Mouse (Mus musculus): Measurements from ENCODE around the gene Tex2. TPM values are rescaled to one million over a fixed set of nuclear protein-coding genes. Genes with fewer than 3 reads are reported as not detected.
"Not testable (repeated sequence)": the region's sequence is repeated elsewhere in the genome, so short reads cannot be mapped to it uniquely, and the experiment has no call there.

Tex2 gene
- total RNA-seq, 2 experiments from 2014 or later = 116 to 121 TPM

DNA sequence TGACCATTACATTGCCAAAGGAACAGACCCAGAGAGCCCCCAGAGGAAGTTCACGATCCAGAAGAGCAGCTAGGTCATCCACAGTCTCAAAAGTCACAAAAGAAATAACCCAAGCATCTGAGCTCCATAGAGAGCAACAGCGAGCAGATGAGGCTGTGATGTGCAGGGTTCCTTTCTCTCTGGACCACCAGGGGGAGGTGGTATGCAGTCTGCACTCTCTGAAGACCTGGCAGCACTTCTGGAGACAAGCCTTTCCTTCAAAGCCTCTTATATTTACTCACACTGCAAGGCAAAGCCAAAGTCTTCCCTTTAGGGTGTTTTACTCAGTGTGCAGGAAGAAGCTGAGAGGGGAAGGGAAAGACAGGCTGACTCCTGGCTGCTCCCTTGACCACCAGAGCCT, 100.1 kb downstream of the Tex2 start:
- peak; percentile 56 to 65 for DNase-seq (ENCODE audit: low spot score in 2 of 2)

- DNase-seq (ENCODE audit: low spot score in 2 of 2) = no peak
Observed at GRCm38 (mm10) chr11:106512006-106512390, 101.2 kb downstream of the Tex2 start.

DNA sequence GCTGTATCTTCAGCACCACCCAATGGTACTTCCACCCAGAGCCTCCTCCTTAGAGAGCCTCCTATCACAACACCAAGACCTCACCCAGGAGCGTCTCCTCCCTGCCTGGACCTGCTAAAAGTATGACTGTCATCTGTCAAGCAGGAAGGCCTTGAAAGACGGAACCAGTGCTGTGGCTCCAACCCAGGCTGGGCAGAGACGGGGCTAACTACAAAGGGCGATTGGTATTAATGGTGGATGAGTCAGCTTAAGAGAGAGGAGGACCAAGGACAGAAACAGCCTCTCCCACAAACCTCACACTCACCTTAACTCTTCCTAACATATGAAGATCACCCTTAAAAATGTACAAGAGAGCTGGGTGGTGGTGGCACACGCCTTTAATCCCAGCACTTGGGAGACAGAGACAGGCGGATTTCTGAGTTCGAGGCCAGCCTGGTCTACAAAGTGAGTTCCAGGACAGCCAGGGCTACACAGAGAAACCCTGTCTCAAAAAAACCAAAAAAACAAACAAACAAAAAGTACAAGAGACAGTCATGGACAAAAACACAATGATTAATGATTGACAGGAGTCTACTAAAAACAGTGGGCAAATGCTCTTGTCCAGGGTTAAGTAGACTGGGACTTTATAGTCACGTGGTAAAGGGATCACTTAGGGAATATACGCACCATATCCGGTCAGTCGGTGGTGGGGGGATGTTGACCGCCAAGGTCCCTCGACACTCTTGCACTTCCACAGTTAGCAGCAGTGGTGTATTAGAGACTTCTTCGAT, 101.8 kb downstream of the Tex2 start:
- DNase-seq (ENCODE audit: low spot score in 2 of 2) = no peak

GRCm38 (mm10) chr11:106507638-106508037, 105.6 kb downstream of the Tex2 start:
- DNase-seq (ENCODE audit: low spot score in 2 of 2) = no peak

DNA sequence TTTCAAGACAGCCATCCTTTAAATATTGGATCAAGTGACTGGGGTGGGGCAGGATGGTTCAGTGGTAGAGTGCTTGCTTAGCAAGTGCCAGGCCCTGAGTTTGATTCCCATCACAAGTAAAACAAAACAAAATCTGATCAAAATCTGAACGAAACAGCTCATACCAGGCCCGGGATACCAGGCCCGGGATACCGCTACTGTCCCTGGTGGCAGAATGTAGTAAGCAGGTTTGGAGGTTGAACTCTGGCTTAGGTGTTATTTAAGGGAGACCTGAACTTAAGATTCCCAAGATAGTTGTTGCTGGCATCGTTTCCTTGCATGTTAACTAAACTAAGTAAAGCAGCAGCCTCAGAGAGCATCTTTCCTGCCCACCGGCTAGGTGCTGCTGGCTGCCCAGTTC, 107.0 kb downstream of the Tex2 start:
- DNase-seq (ENCODE audit: low spot score in 2 of 2) = no peak

DNA sequence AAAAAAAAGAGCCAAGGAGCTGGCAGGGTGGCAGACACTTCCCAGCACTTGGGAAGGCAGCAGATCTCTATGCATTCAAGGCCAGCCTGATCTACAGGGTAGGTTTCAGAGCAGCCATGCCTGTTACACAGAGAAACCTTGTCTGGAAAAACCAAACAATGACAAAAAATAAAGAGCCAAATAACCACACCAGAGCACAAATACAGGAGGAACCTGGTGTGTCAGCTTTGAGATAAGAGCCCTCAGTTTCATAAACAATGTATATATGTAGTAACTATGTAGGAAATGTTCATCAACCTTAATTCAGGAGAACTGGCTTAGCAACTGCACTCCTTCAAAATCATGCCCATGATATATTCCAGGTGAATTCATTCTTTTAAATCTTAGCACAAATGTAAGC, 109.1 kb downstream of the Tex2 start:
- no peak for DNase-seq (ENCODE audit: low spot score in 2 of 2)

DNA sequence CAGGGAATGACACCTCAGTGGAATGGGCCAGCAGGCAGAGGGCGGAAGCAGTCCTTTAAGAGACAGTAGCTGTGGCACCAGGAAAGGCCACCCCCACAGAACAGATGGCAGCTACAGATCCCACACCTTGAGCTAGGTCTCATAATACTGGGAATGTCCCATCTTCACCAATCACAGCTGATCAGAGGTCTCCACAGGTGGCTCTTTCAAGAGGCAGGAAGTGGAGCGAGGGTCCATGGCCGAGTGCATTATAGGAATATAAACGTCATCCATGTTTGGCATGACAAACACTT, 109.9 kb downstream of the Tex2 start:
- peak; percentile 68 to 78 for DNase-seq (ENCODE audit: low spot score in 2 of 2)

GRCm38 (mm10) chr11:106502631-106503424, 110.4 kb downstream of the Tex2 start:
- no peak for DNase-seq (ENCODE audit: low spot score in 2 of 2)

- DNase-seq (ENCODE audit: low spot score in 2 of 2) = no peak
Observed at GRCm38 (mm10) chr11:106502159-106502505, 111.1 kb downstream of the Tex2 start.

- peak; percentile 37 to 43 for DNase-seq (ENCODE audit: low spot score in 2 of 2)
Observed at GRCm38 (mm10) chr11:106501308-106502158, 111.7 kb downstream of the Tex2 start.

GRCm38 (mm10) chr11:106500393-106501307, 112.6 kb downstream of the Tex2 start:
- peak; percentile 93 to 94 for DNase-seq (ENCODE audit: low spot score in 2 of 2)

GRCm38 (mm10) chr11:106498739-106499379, 114.4 kb downstream of the Tex2 start:
- no peak for DNase-seq (ENCODE audit: low spot score in 2 of 2)

GRCm38 (mm10) chr11:106497926-106498325, 115.3 kb downstream of the Tex2 start:
- no peak for DNase-seq (ENCODE audit: low spot score in 2 of 2)

DNA sequence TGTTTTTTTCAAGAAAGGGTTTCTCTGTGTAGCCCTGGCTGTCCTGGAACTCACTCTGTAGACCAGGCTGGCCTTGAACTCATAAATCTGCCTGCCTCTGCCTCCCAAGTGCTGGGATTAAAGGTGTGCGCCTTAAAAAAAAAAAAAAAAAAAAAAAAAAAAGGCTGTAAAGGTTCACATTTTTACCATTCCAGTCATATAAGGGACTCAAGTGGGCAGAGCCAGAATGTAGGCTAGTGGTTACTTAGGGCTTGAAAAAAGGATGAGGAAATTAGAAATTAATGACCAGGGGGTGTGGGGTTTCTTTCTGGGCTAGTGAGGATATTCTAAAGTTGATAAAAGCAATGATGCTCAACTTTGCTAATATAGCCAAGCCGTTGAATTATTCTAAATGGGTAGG, 116.2 kb downstream of the Tex2 start:
- not testable (repeated sequence) for DNase-seq (ENCODE audit: low spot score in 2 of 2)

GRCm38 (mm10) chr11:106492984-106493669, 120.1 kb downstream of the Tex2 start:
- DNase-seq (ENCODE audit: low spot score in 2 of 2) = no peak

DNA sequence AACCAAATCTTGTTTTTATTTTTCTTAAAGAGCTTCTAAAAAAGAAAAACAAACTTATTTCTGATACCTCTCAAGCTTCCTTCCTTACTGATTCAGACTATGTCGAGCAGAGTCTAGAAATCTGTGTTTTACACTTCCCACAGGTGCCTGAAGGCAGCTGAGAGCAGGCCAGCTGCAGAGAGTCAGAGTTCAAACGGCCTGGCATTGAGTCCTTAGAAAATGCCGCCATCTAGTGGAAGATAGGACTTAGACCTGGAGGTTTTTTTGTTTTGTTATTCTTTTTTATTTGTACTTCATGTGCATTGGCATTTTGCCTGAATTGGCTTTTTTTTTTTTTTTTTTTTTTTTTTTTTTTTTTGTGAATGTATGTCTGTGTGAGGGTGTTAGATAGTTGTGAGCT, 121.8 kb downstream of the Tex2 start:
- DNase-seq (ENCODE audit: low spot score in 2 of 2) = peak in 1 of 2 experiments; percentile 37

GRCm38 (mm10) chr11:106490600-106490999, 122.6 kb downstream of the Tex2 start:
- not testable (repeated sequence) for DNase-seq (ENCODE audit: low spot score in 2 of 2)

- DNase-seq (ENCODE audit: low spot score in 2 of 2) = no peak
Observed at GRCm38 (mm10) chr11:106490057-106490456, 123.2 kb downstream of the Tex2 start.

DNA sequence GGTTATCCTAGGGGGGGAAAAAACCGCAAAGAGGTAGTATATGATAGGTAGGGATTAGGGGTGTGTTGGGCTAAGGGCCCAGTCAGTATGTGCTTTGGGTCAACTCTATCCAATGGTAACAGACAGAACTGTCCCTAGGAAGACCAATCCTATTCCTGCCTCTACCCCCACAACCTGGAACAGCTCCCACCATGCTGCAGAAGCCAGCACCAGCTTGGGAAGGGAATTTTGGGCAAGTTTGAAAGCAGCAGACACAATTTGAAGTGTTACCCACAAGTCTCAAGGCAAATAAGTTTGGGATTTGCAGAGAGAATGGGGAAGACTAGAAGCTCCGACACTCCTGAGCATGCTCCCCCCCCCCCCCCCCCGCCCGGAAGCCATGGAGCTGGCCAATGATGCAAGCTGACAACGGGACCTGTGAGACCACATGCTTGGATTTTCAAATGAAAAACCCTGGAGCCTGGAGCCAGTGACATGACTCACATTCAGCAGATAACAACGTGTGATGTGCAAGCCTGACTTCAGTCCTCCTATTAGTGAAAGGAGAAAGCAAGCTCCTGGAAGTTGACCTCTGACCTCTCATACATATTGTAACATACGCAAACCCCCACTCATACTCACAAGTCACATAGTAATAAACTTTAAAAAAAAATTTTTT, 124.1 kb downstream of the Tex2 start:
- peak; percentile 17 to 28 for DNase-seq (ENCODE audit: low spot score in 2 of 2)
